Mouse (Mus musculus): ENCODE measurements around the gene Kctd21.

The Kctd21 gene

GRCm38 (mm10) chr7:97348318-97348717 lies 16.2 kb downstream of the Kctd21 start:
- no peak for DNase-seq (ENCODE audit: low spot score)

GRCm38 (mm10) chr7:97348836-97349235 lies 16.7 kb downstream of the Kctd21 start:
- no peak for DNase-seq (ENCODE audit: low spot score)

- DNase-seq (ENCODE audit: low spot score) = no peak
These were observed 17.3 kb downstream of the Kctd21 start for GRCm38 (mm10) chr7:97349438-97349837.

- no peak for DNase-seq (ENCODE audit: low spot score)
These were observed 18.8 kb downstream of the Kctd21 start for GRCm38 (mm10) chr7:97350891-97351290.

GRCm38 (mm10) chr7:97351792-97352513 lies 19.8 kb downstream of the Kctd21 start:
- no peak for DNase-seq (ENCODE audit: low spot score)

GRCm38 (mm10) chr7:97353356-97353755 lies 21.2 kb downstream of the Kctd21 start:
- DNase-seq (ENCODE audit: low spot score) = no peak

GRCm38 (mm10) chr7:97355068-97355841 lies 23.1 kb downstream of the Kctd21 start:
- DNase-seq (ENCODE audit: low spot score) = no peak

- no peak for DNase-seq (ENCODE audit: low spot score)
These were observed 24.1 kb downstream of the Kctd21 start for GRCm38 (mm10) chr7:97356253-97356652.

GRCm38 (mm10) chr7:97356875-97357276 lies 24.7 kb downstream of the Kctd21 start:
- no peak for DNase-seq (ENCODE audit: low spot score)

- DNase-seq (ENCODE audit: low spot score) = no peak
These were observed 25.7 kb downstream of the Kctd21 start for GRCm38 (mm10) chr7:97357840-97358239.

- no peak for DNase-seq (ENCODE audit: low spot score)
These were observed 26.2 kb downstream of the Kctd21 start for GRCm38 (mm10) chr7:97358347-97358746.

- no peak for DNase-seq (ENCODE audit: low spot score)
These were observed 28.0 kb downstream of the Kctd21 start for GRCm38 (mm10) chr7:97360166-97360565.

GRCm38 (mm10) chr7:97360955-97361354 lies 28.8 kb downstream of the Kctd21 start:
- DNase-seq (ENCODE audit: low spot score) = no peak

GRCm38 (mm10) chr7:97361467-97361866 lies 29.3 kb downstream of the Kctd21 start:
- DNase-seq (ENCODE audit: low spot score) = peak; percentile 43

- no peak for DNase-seq (ENCODE audit: low spot score)
These were observed 33.8 kb downstream of the Kctd21 start for GRCm38 (mm10) chr7:97365887-97366286.

GRCm38 (mm10) chr7:97375101-97375500 lies 43.0 kb downstream of the Kctd21 start:
- DNase-seq (ENCODE audit: low spot score) = no peak

- no peak for DNase-seq (ENCODE audit: low spot score)
These were observed 43.8 kb downstream of the Kctd21 start for GRCm38 (mm10) chr7:97375906-97376305.

GRCm38 (mm10) chr7:97379304-97379703 lies 47.2 kb downstream of the Kctd21 start:
- no peak for DNase-seq (ENCODE audit: low spot score)

GRCm38 (mm10) chr7:97380500-97381123 lies 48.5 kb downstream of the Kctd21 start:
- DNase-seq (ENCODE audit: low spot score) = no peak

GRCm38 (mm10) chr7:97382661-97383060 lies 50.5 kb downstream of the Kctd21 start:
- DNase-seq (ENCODE audit: low spot score) = no peak

- no peak for DNase-seq (ENCODE audit: low spot score)
These were observed 51.5 kb downstream of the Kctd21 start for GRCm38 (mm10) chr7:97383496-97384132.

- DNase-seq (ENCODE audit: low spot score) = no peak
These were observed 54.1 kb downstream of the Kctd21 start for GRCm38 (mm10) chr7:97386106-97386805.
